Comparison of ENCODE assay signal across 8 mouse cellular contexts in the genomic region with DNA sequence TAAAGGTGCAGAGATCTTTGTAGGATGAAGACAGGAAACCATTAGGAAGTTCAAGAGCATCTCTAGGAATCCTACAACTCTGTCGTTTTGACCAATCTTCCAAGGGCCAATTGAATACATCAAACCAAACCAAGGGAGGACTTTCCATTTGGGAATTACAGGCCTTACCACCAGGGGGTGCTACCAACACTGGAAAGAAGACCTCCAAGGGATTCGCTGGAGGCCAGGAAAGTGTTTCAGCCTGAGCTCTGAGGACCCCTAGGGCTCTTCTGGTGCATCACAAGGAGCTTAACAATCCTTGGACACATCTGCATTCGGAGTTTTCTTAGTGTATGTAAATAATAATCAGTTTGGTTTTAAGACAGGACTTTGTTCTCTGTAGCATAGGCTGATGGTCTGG. TPM values are rescaled to one million over a fixed set of nuclear protein-coding genes. Genes with fewer than 3 reads are reported as not detected.
DNase-seq lines count a peak whose midpoint lies in the region; ATAC-seq and TF ChIP-seq lines count a peak whose summit lies in the region.

No protein-coding gene starts in this region.

- H3K4me3 ChIP-seq in midbrain, embryonic 11.5 days (ENCODE audit: low read depth, low read length) = no peak overlapping the region
- no peak overlapping the region for H3K4me3 ChIP-seq in midbrain, embryonic 15.5 days
- no peak overlapping the region for H3K4me3 ChIP-seq in bone marrow, adult 2 months (replicated peaks; ENCODE audit: control insufficient read depth, low read depth, low read length)
- H3K4me3 ChIP-seq in limb, embryonic 11.5 days (ENCODE audit: low read depth, low read length) = no peak overlapping the region

- 26% methylated on average over 3 of the region's 3 CpGs for WGBS in midbrain, embryonic 11.5 days
- 29% methylated on average over 3 of the region's 3 CpGs for WGBS in midbrain, embryonic 15.5 days
- 16% methylated on average over 3 of the region's 3 CpGs for WGBS in bone marrow, adult 2 months
- 32% methylated on average over 3 of the region's 3 CpGs for WGBS in limb, embryonic 11.5 days

- H3K4me1 ChIP-seq in midbrain, embryonic 11.5 days (ENCODE audit: control insufficient read depth, insufficient read depth, low read length) = peaks cover 8% of the 10 kb centered on the region
- peaks cover 7% of the 10 kb centered on the region for H3K4me1 ChIP-seq in midbrain, embryonic 15.5 days
- no peaks in the 10 kb centered on the region; the same call in none of the 2 replicates for H3K4me1 ChIP-seq in bone marrow, adult 2 months (ENCODE audit: control insufficient read depth, insufficient read depth, low read length)
- no peaks in the 10 kb centered on the region for H3K4me1 ChIP-seq in limb, embryonic 11.5 days (ENCODE audit: control insufficient read depth, insufficient read depth, low read length)

- H3K9ac ChIP-seq in midbrain, embryonic 11.5 days (ENCODE audit: low read length) = no peak overlapping the region
- no peak overlapping the region for H3K9ac ChIP-seq in midbrain, embryonic 15.5 days
- H3K9ac ChIP-seq in limb, embryonic 11.5 days (ENCODE audit: low read length) = no peak overlapping the region

- no peaks in the 10 kb centered on the region for H3K9me3 ChIP-seq in midbrain, embryonic 11.5 days (ENCODE audit: control insufficient read depth, low read length)
- H3K9me3 ChIP-seq in midbrain, embryonic 15.5 days = no peaks in the 10 kb centered on the region
- no peaks in the 10 kb centered on the region for H3K9me3 ChIP-seq in limb, embryonic 11.5 days (ENCODE audit: control insufficient read depth, low read length)

- no peak for TF ChIP-seq POLR2A in bone marrow, adult 2 months (IDR thresholded peaks at IDR 0.05; ENCODE audit: borderline replicate concordance, control insufficient read depth, low read depth, low read length)

- no peak for ATAC-seq in midbrain, embryonic 11.5 days (ENCODE audit: low FRiP score)
- ATAC-seq in midbrain, embryonic 15.5 days (replicated peaks) = no peak
- ATAC-seq in erythroblast, adult 5-6 weeks (replicated peaks; ENCODE audit: low FRiP score, poor library complexity, severe bottlenecking) = peak; percentile 35
- no peak for ATAC-seq in limb, embryonic 11.5 days (ENCODE audit: insufficient number of reproducible peaks, low FRiP score, low TSS enrichment, low read depth)

- TF ChIP-seq CTCF in bone marrow, adult 2 months (IDR thresholded peaks at IDR 0.05; ENCODE audit: control insufficient read depth, insufficient read depth, low read length) = peak; percentile 72; the same call in 1 of the 2 replicates

- H3K4me2 ChIP-seq in midbrain, embryonic 11.5 days = no peak overlapping the region
- H3K4me2 ChIP-seq in midbrain, embryonic 15.5 days = no peak overlapping the region
- no peak overlapping the region for H3K4me2 ChIP-seq in limb, embryonic 11.5 days (ENCODE audit: low read depth, severe bottlenecking)

- no peaks in the 10 kb centered on the region for H3K36me3 ChIP-seq in midbrain, embryonic 11.5 days (ENCODE audit: control insufficient read depth, insufficient read depth, low read length)
- H3K36me3 ChIP-seq in midbrain, embryonic 15.5 days (replicated peaks) = no peaks in the 10 kb centered on the region
- no peaks in the 10 kb centered on the region for H3K36me3 ChIP-seq in limb, embryonic 11.5 days (ENCODE audit: control insufficient read depth, insufficient read depth, low read length)

- H3K27ac ChIP-seq in midbrain, embryonic 11.5 days (ENCODE audit: low read depth, low read length) = no peak overlapping the region
- H3K27ac ChIP-seq in midbrain, embryonic 15.5 days = no peak overlapping the region
- H3K27ac ChIP-seq in bone marrow, adult 2 months (ENCODE audit: control insufficient read depth, insufficient read depth, low read depth, low read length, poor library complexity) = no peak overlapping the region
- H3K27ac ChIP-seq in limb, embryonic 11.5 days (replicated peaks; ENCODE audit: low read depth, low read length) = no peak overlapping the region

- peak; percentile 96 for DNase-seq in midbrain, embryonic 11.5 days (ENCODE audit: low spot score, missing footprints)
- peak; percentile 82 for DNase-seq in hindlimb bud, embryonic 11.5 days (ENCODE audit: extremely low spot score, low read depth, low spot score)
- peak; percentile 83 for DNase-seq in limb, embryonic 11.5 days (ENCODE audit: low spot score)
- DNase-seq in retina, postnatal 1 day = peak; percentile 92
- peak; percentile 75 for DNase-seq in thymus, postnatal 4 days

- H3K27me3 ChIP-seq in midbrain, embryonic 11.5 days (ENCODE audit: control insufficient read depth, insufficient read depth, low read length) = no peaks in the 10 kb centered on the region
- H3K27me3 ChIP-seq in midbrain, embryonic 15.5 days (replicated peaks) = no peaks in the 10 kb centered on the region
- no peaks in the 10 kb centered on the region for H3K27me3 ChIP-seq in limb, embryonic 11.5 days (ENCODE audit: control insufficient read depth, insufficient read depth, low read length)

RNA-seq across cellular contexts. Expression of a gene that starts 3.4 kb away (rescaled TPM):
- 60.7 and 66.1 TPM in 2 replicates for polyA plus RNA-seq in midbrain, embryonic 11.5 days (2014; fragmentation: Nextera tagmentation; extraction: Ambion mirVana)
- 144 and 149 TPM in 2 replicates for polyA plus RNA-seq in midbrain, embryonic 15.5 days (2015; fragmentation: Nextera tagmentation; extraction: Ambion mirVana)
- 47.4 and 86.9 TPM in 2 replicates for polyA plus RNA-seq in bone marrow, adult 2 months (2011; ENCODE audit: insufficient read depth, insufficient read length, low replicate concordance, missing spikeins)
- 256 and 349 TPM in 2 replicates for total RNA-seq in erythroblast, adult 5-6 weeks (2015; ENCODE audit: low replicate concordance)
- total RNA-seq in erythroblast, adult 5-6 weeks (2017; ENCODE audit: low replicate concordance) = 122 and 135 TPM in 2 replicates
- polyA plus RNA-seq in limb, embryonic 11.5 days (2014; fragmentation: Nextera tagmentation; extraction: Ambion mirVana) = 56.1 and 60.5 TPM in 2 replicates

RNA-seq across cellular contexts. Expression of a gene that starts 23.4 kb away (rescaled TPM):
- polyA plus RNA-seq in midbrain, embryonic 11.5 days (2014; fragmentation: Nextera tagmentation; extraction: Ambion mirVana) = 22.5 and 23.8 TPM in 2 replicates
- polyA plus RNA-seq in midbrain, embryonic 15.5 days (2015; fragmentation: Nextera tagmentation; extraction: Ambion mirVana) = 33.2 and 35.1 TPM in 2 replicates
- polyA plus RNA-seq in bone marrow, adult 2 months (2011; ENCODE audit: insufficient read depth, insufficient read length, low replicate concordance, missing spikeins) = 0.88 and 5.0 TPM in 2 replicates
- not detected in 2 replicates for total RNA-seq in erythroblast, adult 5-6 weeks (2015; ENCODE audit: low replicate concordance)
- not detected in 2 replicates for total RNA-seq in erythroblast, adult 5-6 weeks (2017; ENCODE audit: low replicate concordance)
- polyA plus RNA-seq in limb, embryonic 11.5 days (2014; fragmentation: Nextera tagmentation; extraction: Ambion mirVana) = 56.9 and 59.5 TPM in 2 replicates
